Mouse (Mus musculus): Measurements from ENCODE around the gene 1700092M07Rik.

GRCm38 (mm10) chr19:8727495-8728114 is 12.9 kb upstream of the 1700092M07Rik start:
- 0 out of 2 replicates have a peak, but pooled peaks have one; percentile 20 for TF ChIP-seq CHD2 (IDR thresholded peaks at IDR 0.05; ENCODE audit: low read depth, low read length)
- no peak for TF ChIP-seq ZC3H11A (IDR thresholded peaks at IDR 0.05; ENCODE audit: borderline replicate concordance, low read depth, low read length)
- no peak for TF ChIP-seq ZNF384 (IDR thresholded peaks at IDR 0.05; ENCODE audit: low read depth, low read length)
